Mouse (Mus musculus): ENCODE measurements around the gene Gatad2b.
"Not testable (repeated sequence)": the region's sequence is repeated elsewhere in the genome, so short reads cannot be mapped to it uniquely, and the experiment has no call there.

The Gatad2b gene

GRCm38 (mm10) chr3:90292345-90293275 lies at the start of gene Gatad2b:
Gene Gatad2b (plus strand): TSS chr3:90293178.
- peak; percentile 99 for DNase-seq

GRCm38 (mm10) chr3:90245406-90245805 lies 47.6 kb upstream of the Gatad2b start:
- no peak for DNase-seq

- no peak for DNase-seq
Observed at GRCm38 (mm10) chr3:90247630-90247959, 45.4 kb upstream of the Gatad2b start.

- DNase-seq = peak; percentile 97
Observed at GRCm38 (mm10) chr3:90247960-90248745, 44.8 kb upstream of the Gatad2b start, which contains the start of gene Slc39a1. Gene Slc39a1 (plus strand): TSS chr3:90248172.

- peak; percentile 56 for DNase-seq
Observed at GRCm38 (mm10) chr3:90248746-90249100, 44.3 kb upstream of the Gatad2b start.

- no peak for DNase-seq
Observed at GRCm38 (mm10) chr3:90250791-90251190, 42.2 kb upstream of the Gatad2b start.

- DNase-seq = not testable (repeated sequence)
Observed at GRCm38 (mm10) chr3:90251731-90252226, 41.2 kb upstream of the Gatad2b start.

GRCm38 (mm10) chr3:90252659-90253058 lies 40.3 kb upstream of the Gatad2b start:
- not testable (repeated sequence) for DNase-seq

- DNase-seq = not testable (repeated sequence)
Observed at GRCm38 (mm10) chr3:90253174-90253573, 39.8 kb upstream of the Gatad2b start.

- DNase-seq = peak; percentile 97
Observed at GRCm38 (mm10) chr3:90253653-90254418, 39.1 kb upstream of the Gatad2b start, which contains the start of gene Crtc2. Gene Crtc2 (plus strand): TSS chr3:90254163.

- no peak for DNase-seq
Observed at GRCm38 (mm10) chr3:90254419-90255193, 38.4 kb upstream of the Gatad2b start.

GRCm38 (mm10) chr3:90255194-90255565 lies 37.8 kb upstream of the Gatad2b start:
- no peak for DNase-seq

- DNase-seq = no peak
Observed at GRCm38 (mm10) chr3:90255784-90256353, 37.1 kb upstream of the Gatad2b start.

GRCm38 (mm10) chr3:90256731-90257530 lies 36.0 kb upstream of the Gatad2b start:
- peak; percentile 41 for DNase-seq

- peak; percentile 41 for DNase-seq
Observed at GRCm38 (mm10) chr3:90258521-90258920, 34.5 kb upstream of the Gatad2b start.

GRCm38 (mm10) chr3:90263121-90263771 lies 29.7 kb upstream of the Gatad2b start:
- no peak for DNase-seq

GRCm38 (mm10) chr3:90264687-90265033 lies 28.3 kb upstream of the Gatad2b start:
- DNase-seq = no peak

GRCm38 (mm10) chr3:90265034-90265931 lies 27.7 kb upstream of the Gatad2b start, which contains the start of gene Dennd4b:
Gene Dennd4b (plus strand): TSS chr3:90265185.
- peak; percentile 92 for DNase-seq

Data from kidney, postnatal 14 days (tissue).